Mouse (Mus musculus) ES-Bruce4 (cell line): ENCODE results near the gene Otop2. TPM values are rescaled to one million over a fixed set of nuclear protein-coding genes. Genes with fewer than 3 reads are reported as not detected.
A peak's percentile ranks its signal among the peaks of the same experiment; 100 is the strongest.

Experiments used
- H3K27ac ChIP-seq: 2 replicates; pipeline ENCODE4 v1.5.1; 2012; ENCODE audit warnings: low read length, inconsistent platforms; ENCODE audit not compliant: insufficient read depth
- H3K27me3 ChIP-seq: 2 replicates; pipeline ENCODE4 v1.6.1; 2012; ENCODE audit warnings: mild to moderate bottlenecking, low read length, inconsistent platforms; ENCODE audit not compliant: control insufficient read depth, poor library complexity, insufficient read depth, severe bottlenecking
- H3K36me3 ChIP-seq: 2 replicates; pipeline ENCODE4 v1.6.1; 2012; ENCODE audit warnings: inconsistent platforms, mild to moderate bottlenecking, low read length, moderate library complexity; ENCODE audit not compliant: control insufficient read depth, poor library complexity, insufficient read depth, severe bottlenecking
- H3K4me1 ChIP-seq: one replicate; pipeline ENCODE4 v1.8.1; 2011; ENCODE audit warnings: low read length; ENCODE audit not compliant: control insufficient read depth, insufficient read depth
- H3K4me3 ChIP-seq: 2 replicates; pipeline ENCODE4 v1.5.1; 2011; ENCODE audit warnings: low read depth, mild to moderate bottlenecking, low read length
- H3K9ac ChIP-seq: 2 replicates; pipeline ENCODE4 v1.6.1; 2012; ENCODE audit warnings: low read depth, mild to moderate bottlenecking, inconsistent platforms; ENCODE audit not compliant: poor library complexity, severe bottlenecking
- H3K9me3 ChIP-seq: replicated peaks from 2 replicates; pipeline ENCODE4 v1.6.1; 2012; ENCODE audit warnings: mild to moderate bottlenecking, low read length, inconsistent platforms; ENCODE audit not compliant: control insufficient read depth, poor library complexity, insufficient read depth, severe bottlenecking
- CTCF ChIP-seq: IDR thresholded peaks from one replicate; pipeline ENCODE4 v1.8.1; 2011; ENCODE audit warnings: low read depth, low read length
- EP300 ChIP-seq: IDR thresholded peaks from 2 replicates; pipeline ENCODE4 v1.6.1; 2011; ENCODE audit warnings: low read depth, low read length; ENCODE audit not compliant: insufficient read depth
- POLR2A ChIP-seq: IDR thresholded peaks from one replicate; pipeline ENCODE4 v1.8.1; 2011; ENCODE audit warnings: low read length; ENCODE audit not compliant: insufficient read depth
- polyA plus RNA-seq: library from polyadenylated mRNA; stranded (reverse); fragments of >200 nt; gene quantifications from 2 replicates; pipeline ENCODE4 v1.2.4, GENCODE M21; 2011; ENCODE audit warnings: low read depth; ENCODE audit not compliant: missing spikeins, insufficient read depth, insufficient read length

Otop2 gene
- polyA plus RNA-seq, 1 experiment = not detected

DNA sequence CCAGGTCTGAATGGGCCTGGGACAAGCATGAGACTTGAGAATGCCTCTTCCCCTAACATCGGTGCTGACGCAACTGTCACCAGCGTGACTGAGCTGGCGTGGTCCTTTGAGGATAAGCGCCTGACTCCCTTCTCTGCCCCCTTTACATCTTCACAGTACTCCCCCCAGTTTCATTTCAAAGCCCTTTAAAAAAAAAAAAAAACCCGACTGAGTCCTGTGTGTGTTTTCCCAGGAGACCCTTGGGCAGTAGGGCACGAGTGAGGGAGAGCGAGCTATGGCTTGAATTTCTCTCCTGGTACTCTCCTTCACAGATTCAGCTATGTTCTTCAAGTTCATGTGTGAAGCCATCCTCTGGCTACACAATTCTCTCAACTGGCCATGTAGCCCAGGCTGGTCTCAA, 8.8 kb upstream of the Otop2 start:
- H3K4me3 ChIP-seq = peak overlapping the region; percentile 64; the same call in 1 of the 2 replicates
- no peaks in the 10 kb centered on the region for H3K27me3 ChIP-seq
- peaks cover 9% of the 10 kb centered on the region for H3K4me1 ChIP-seq
- no peak overlapping the region for H3K9ac ChIP-seq
- H3K36me3 ChIP-seq = no peaks in the 10 kb centered on the region
- no peak overlapping the region for H3K27ac ChIP-seq
- no peaks in the 10 kb centered on the region for H3K9me3 ChIP-seq
- TF ChIP-seq EP300 (no peak), POLR2A (no peak), CTCF (no peak)

DNA sequence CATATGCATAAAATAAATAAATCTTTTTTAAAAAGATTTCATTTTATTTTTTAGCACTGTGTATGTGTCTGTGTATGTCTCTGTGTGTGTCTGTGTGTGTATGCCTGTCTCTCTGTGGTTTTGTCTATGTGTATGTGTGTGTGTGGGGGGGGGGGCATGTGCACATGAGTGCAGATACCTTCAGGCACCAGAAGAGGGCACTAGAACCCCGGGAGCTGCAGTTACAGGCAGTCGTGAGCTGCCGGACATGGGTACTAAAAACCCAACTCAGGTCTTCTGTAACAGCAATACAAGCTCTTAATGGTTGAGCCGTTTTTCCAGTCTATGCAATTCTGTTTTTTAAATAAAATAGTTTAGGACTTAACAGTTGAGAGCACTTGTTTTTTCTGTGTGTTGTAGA, 6.2 kb upstream of the Otop2 start:
- Histone ChIP-seq H3K9ac (no peak overlapping the region), H3K9me3 (no peaks in the 10 kb centered on the region), H3K27ac (no peak overlapping the region), H3K27me3 (no peaks in the 10 kb centered on the region), H3K4me1 (peaks cover 3% of the 10 kb centered on the region), H3K36me3 (no peaks in the 10 kb centered on the region), H3K4me3 (no peak overlapping the region)
- TF ChIP-seq CTCF = peak; percentile 55
- TF ChIP-seq EP300 = no peak

DNA sequence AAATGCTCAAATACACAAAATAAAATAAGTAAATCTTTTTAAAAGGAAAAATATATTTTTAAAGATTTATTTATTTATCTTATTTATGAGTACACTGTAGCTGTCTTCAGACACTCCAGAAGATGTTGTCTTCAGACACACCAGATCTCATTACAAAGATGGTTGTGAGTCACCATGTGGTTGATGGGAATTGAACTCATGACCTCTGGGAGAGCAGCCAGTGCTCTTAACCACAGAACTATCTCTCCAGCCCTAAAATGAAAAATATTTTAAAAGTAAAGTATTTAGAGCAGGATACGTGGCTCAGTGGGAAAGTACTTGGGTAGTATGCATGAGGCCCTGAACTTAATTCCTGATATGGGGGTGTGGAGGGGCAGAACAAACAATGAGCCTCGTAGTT, 5.6 kb upstream of the Otop2 start:
- Histone ChIP-seq H3K9ac (no peak overlapping the region), H3K9me3 (no peaks in the 10 kb centered on the region), H3K27ac (no peak overlapping the region), H3K36me3 (no peaks in the 10 kb centered on the region), H3K27me3 (no peaks in the 10 kb centered on the region), H3K4me3 (no peak overlapping the region), H3K4me1 (peaks cover under 1% of the 10 kb centered on the region)
- no peak for TF ChIP-seq EP300
- no peak for TF ChIP-seq POLR2A
- TF ChIP-seq CTCF = no peak

DNA sequence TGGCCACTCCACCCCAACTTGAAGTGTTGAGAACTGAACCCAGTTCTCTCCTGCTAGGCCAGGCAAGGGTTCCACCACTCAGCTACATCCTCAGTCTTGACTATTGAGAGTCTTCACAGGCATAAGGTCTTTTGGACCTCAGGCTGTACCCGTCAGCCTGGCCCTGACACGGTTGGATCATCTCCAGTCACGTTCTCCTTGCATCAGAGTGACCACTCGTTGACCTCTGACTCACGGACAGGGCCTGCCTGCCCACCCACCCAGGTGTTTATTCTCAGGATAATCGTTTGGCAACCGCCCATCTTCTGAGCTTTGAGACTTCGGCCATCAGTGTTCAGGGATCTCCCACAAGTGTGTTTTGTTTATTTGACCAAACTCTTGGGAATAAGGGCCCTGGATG, 3.8 kb upstream of the Otop2 start:
- Histone ChIP-seq H3K27me3 (no peaks in the 10 kb centered on the region), H3K4me1 (no peaks in the 10 kb centered on the region), H3K9ac (no peak overlapping the region), H3K4me3 (no peak overlapping the region), H3K9me3 (no peaks in the 10 kb centered on the region), H3K36me3 (no peaks in the 10 kb centered on the region), H3K27ac (no peak overlapping the region)
- TF ChIP-seq POLR2A = no peak
- TF ChIP-seq EP300 = no peak
- no peak for TF ChIP-seq CTCF

DNA sequence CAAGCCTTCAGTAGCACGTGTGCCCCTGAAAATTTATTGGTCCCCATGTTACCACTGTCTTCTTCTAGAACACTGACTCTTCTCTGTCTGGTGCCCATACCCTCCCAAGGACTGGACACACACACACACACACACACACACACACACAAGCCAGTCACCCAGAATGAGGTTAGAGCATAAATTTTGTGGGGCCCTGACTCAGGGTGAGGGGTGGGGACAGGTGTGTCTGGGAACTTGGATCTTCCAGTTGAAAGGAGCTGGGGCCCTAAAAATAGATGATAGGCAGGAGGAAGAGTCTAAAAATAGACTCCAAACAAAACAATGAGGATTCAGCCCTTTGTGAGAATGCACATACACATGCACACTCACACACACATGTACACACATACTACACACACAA, 1.8 kb downstream of the Otop2 start:
- Histone ChIP-seq H3K27me3 (peaks cover 2% of the 10 kb centered on the region; the same call in 1 of the 2 replicates), H3K9me3 (no peaks in the 10 kb centered on the region), H3K9ac (no peak overlapping the region), H3K27ac (no peak overlapping the region), H3K36me3 (no peaks in the 10 kb centered on the region), H3K4me3 (no peak overlapping the region), H3K4me1 (no peaks in the 10 kb centered on the region)
- TF ChIP-seq CTCF (no peak), EP300 (no peak), POLR2A (no peak)

DNA sequence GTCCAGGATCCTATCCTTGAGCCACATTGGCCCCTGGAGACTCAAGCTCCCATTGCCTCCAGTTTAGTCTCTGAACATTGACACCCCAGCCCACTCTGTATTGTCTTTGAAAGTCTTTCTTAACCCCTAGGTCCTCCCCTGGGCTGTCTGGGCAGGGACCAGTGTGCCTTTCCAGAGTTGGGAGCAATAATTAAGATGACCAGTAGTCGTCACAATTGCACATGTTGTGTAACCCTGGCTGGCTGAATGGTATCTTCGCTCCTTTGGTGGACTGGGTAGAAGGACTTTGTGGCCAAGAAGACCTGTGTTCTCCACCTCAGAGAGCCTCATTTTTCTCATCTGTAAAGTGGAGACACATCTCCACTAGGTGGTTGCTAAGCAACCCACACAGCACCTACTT, 7.3 kb downstream of the Otop2 start:
- Histone ChIP-seq H3K4me1 (no peaks in the 10 kb centered on the region), H3K9ac (no peak overlapping the region), H3K27ac (no peak overlapping the region), H3K36me3 (no peaks in the 10 kb centered on the region), H3K27me3 (peaks cover 2% of the 10 kb centered on the region; the same call in 1 of the 2 replicates), H3K9me3 (no peaks in the 10 kb centered on the region), H3K4me3 (no peak overlapping the region)
- TF ChIP-seq CTCF = peak; percentile 16
- no peak for TF ChIP-seq EP300
